Mouse (Mus musculus) stomach, postnatal 0 days (tissue): ENCODE measurements around the gene Itga10.
"Not testable (repeated sequence)": the region's sequence is repeated elsewhere in the genome, so short reads cannot be mapped to it uniquely, and the experiment has no call there.

Source experiments
- CTCF ChIP-seq: IDR thresholded peaks from 2 replicates; pipeline ENCODE4 v1.5.1; 2016; ENCODE audit warnings: antibody characterized with exemption, low read depth, mild to moderate bottlenecking, moderate library complexity
- EP300 ChIP-seq: optimal IDR thresholded peaks from 2 replicates; pipeline ENCODE3; 2016; ENCODE audit warnings: antibody characterized with exemption

DNA sequence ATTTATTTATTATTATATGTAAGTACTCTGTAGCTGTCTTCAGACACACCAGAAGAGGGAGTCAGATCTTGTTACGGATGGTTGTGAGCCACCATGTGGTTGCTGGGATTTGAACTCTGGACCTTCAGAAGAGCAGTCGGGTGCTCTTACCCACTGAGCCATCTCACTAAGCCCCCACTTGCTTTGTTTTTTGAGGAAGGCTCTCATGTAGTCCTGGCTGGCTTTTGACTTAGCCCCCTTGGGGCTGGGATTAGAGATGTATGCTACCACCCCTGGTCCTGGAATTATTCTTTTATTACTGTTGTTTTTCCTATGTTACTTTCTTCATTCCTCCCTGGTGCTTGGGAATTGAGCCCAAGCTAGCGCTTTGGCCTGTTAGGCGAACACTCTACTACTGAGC lies 39.4 kb upstream of the Itga10 start:
- TF ChIP-seq CTCF, EP300: not testable (repeated sequence)
